Mouse (Mus musculus) c-Kit-negative CD71-positive TER-119-positive erythroid progenitor cells, embryonic 14.5 days (primary cell): ENCODE results near the gene Tmcc2.

ENCODE experiments used
- DNase-seq: peaks from one replicate; pipeline ENCODE4 v3.0.0-alpha.2; 2013; ENCODE audit warnings: low read depth, low spot score

The Tmcc2 gene

GRCm38 (mm10) chr1:132390691-132391579, at the start of gene Tmcc2:
Gene Tmcc2, minus strand, starts transcription at chr1:132391281.
- DNase-seq: no peak

- no peak for DNase-seq
Measured at GRCm38 (mm10) chr1:132437389-132437788, 46.3 kb upstream of the Tmcc2 start.

- no peak for DNase-seq
Measured at GRCm38 (mm10) chr1:132436960-132437359, 45.9 kb upstream of the Tmcc2 start.

- DNase-seq: no peak
Measured at GRCm38 (mm10) chr1:132436320-132436958, 45.4 kb upstream of the Tmcc2 start.

- DNase-seq: no peak
Measured at GRCm38 (mm10) chr1:132434032-132434431, 43.0 kb upstream of the Tmcc2 start.

GRCm38 (mm10) chr1:132433349-132433748, 42.3 kb upstream of the Tmcc2 start:
- DNase-seq: no peak

DNA sequence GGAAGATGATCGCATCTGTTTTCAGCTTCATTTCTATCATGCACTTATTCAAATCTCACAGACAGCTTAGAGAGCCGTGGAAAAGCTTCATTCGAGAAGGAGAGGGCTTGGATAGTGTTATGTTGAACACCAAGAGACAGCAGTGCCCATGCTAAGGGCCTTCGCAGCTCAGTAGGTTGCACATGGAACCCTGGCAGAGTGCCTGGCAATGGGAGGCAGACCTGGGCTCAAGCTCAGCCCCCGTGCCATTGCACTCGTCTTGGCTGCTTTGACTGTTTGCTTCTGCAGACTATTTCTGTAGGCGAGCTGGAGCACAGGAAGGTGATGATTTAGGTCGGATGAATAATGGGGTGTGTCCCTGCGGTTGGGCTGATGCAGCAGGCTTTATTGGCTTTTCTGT, 40.6 kb upstream of the Tmcc2 start:
- DNase-seq: no peak

GRCm38 (mm10) chr1:132430818-132431217, 39.7 kb upstream of the Tmcc2 start:
- no peak for DNase-seq

DNA sequence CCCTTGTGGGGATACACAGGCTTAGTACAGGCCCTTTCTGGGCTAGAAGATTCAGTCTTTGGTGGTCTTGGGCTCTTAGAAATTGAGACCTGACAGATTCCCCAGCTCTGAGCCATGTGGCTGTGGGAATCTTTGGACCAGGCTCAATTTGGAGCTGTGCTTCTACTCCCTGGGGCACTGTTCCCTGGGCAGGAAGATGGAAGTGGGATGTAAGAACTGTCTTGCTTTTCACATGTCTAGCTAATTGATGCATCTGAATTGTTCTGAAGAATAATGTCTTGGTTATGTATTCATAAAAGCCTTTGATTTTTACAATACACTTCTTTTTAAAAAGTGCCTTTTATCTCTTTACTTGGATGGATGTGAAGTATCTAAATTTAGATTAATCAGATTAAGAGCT, 34.5 kb upstream of the Tmcc2 start:
- no peak for DNase-seq

GRCm38 (mm10) chr1:132422912-132423696, 32.0 kb upstream of the Tmcc2 start:
- DNase-seq: no peak

GRCm38 (mm10) chr1:132420662-132421061, 29.6 kb upstream of the Tmcc2 start:
- DNase-seq: no peak

DNA sequence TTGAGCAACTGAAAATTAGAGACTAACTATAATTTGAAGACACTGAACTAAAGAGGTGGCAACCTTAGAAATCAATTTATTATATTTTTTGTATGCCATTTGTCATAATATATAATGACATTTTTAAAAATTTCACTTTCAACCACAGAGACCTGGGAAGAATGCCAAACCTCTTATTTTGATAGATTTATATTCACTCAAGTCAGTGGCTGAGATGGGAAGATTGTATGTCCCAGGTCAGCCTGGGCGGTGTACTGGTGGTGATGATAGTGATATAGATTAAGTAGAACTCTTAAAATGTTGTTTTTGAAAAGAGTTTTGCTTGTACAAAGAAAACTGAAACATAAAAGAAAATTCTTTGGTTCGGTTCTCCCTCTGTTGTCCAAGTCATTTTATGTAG, 29.1 kb upstream of the Tmcc2 start:
- DNase-seq: no peak

- DNase-seq: peak; percentile 76
Measured at GRCm38 (mm10) chr1:132417319-132418251, 26.5 kb upstream of the Tmcc2 start, which contains the start of gene Dstyk. Gene Dstyk, plus strand, starts transcription at chr1:132417555.

DNA sequence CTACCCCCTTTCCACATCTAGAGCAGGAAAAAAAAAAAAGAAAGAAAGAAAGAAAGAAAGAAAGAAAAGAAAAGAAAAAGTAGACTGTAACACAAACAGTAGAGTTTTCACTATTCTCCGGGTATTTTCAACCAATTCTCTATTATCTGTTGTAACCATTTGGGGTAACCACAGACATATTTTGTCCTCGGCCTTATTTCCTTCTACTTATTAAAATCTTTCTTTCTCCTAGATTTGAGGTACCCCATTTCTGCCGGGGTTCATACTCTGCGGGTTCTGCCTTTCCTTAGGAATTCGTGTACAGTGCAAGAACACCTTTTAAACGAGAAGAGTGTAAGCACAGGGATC, 25.8 kb upstream of the Tmcc2 start:
- no peak for DNase-seq

DNA sequence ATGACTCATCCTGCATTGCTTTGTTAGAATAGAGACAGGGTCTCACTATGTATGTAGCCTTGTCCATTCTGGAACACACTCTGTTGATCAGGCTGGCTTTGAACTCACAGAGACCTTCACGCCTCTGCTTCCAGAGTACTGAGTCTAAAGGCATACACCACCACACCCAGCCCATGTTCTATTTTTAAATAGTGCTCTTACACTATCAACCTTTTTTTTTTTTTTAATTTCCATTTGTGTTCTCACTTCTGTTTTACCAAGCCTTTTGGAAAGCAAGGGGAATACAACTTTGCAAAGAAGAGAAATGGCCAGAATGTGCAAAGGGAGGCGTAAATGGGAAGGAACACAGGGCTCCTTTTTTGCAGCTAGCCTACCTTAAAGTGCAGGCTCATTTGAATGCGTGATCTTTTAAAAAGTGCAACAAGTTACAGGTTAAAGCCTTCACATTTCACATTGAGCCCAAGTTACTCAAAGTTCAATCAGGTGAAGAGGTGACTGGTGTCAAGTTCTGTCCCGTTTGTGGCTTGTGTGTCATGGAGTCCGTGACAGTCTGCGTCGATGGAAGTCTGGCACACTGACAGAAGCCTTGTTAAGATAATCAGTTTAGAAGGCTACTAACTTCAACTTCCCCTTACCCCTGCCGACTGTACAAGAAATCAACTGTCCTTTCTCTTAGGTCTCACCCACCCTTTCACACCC, 25.3 kb upstream of the Tmcc2 start:
- peak; percentile 15 for DNase-seq

- no peak for DNase-seq
Measured at GRCm38 (mm10) chr1:132410657-132411056, 19.6 kb upstream of the Tmcc2 start.

DNA sequence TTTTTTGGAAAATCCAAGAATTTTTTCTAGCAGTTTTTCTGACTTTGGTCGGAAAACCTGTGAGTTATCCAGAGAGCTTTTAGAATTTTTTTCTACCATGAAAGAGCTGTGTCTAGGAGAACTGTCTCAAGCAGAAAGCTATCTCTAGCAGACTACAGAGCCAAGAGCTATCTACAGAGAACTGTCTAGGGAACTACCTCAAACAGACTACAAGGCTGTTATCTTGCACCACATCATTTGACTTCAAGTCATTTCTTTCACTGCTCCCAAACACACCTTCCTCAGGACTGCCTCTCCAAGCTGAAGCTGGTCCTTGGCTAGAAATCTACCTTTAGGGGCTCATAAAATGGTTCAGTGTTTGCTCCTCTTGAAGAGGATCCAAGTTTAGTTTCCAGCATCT, 10.8 kb upstream of the Tmcc2 start:
- DNase-seq: no peak

DNA sequence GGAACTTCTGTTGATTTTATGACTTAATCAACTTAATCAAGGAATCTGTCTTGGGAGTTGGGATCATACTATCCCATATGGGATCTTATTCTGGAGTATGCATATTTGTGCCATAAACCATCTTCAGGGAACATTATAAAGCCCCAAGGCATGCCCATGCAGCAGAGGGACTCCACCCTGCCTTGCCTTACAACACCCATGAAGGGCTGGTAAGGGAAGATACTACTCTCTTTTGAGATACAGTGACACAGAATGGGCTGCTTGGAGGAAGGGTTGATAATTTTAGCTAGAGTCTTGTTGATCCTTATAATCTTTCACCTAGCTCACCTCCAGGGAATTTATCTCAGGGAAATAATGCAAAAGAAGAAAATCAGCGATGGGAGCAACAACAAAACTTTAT, 9.5 kb upstream of the Tmcc2 start:
- no peak for DNase-seq

GRCm38 (mm10) chr1:132396705-132397104, 5.6 kb upstream of the Tmcc2 start:
- no peak for DNase-seq

DNA sequence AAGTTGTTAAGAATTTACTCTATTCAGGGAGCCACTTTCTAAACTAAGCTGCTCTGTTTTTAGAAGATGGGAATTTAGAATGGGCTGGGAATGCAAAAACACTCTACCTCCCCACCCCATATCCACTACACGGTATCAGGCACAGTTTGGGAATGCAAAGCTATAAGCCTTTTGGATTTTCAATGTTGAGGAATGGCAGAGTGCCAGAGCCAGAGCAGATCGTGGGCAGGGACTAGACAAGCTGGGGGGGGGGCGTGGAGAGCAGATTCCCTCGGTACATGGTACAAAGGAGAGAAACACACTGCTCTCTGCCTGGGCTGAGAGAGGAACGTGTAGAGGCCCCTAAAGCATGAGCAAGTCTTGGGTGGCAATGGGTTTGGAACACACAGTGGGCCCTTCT, 1.8 kb upstream of the Tmcc2 start:
- no peak for DNase-seq
